Mouse (Mus musculus) left cerebral cortex, postnatal 36 days (tissue): Measurements from ENCODE around the gene Fsip2. TPM values are rescaled to one million over a fixed set of nuclear protein-coding genes. Genes with fewer than 3 reads are reported as not detected.

Experiments used
- DNase-seq, 2 experiments: peaks; one replicate each; pipeline ENCODE4 v3.0.0; 2021 to 2022; ENCODE audit warnings: low spot score in 2 of 2, mixed read lengths in 1 of 2
- intact Hi-C: fragments of 180-260 bp; cut with DNase I; formaldehyde crosslinking; loops from one replicate; pipeline ENCODE4 v1.15.1; 2025
- total RNA-seq, 2 experiments: library from RNA; stranded (reverse); gene quantifications; 2 replicates each; pipeline ENCODE4 v1.2.3; 2021

The Fsip2 gene
- not detected for total RNA-seq

- no peak for DNase-seq
- intact Hi-C loops, result no loop called here
These were observed at the start of gene Fsip2 for GRCm38 (mm10) chr2:82943472-82943871. Gene Fsip2 (plus strand): TSS chr2:82943634.

DNA sequence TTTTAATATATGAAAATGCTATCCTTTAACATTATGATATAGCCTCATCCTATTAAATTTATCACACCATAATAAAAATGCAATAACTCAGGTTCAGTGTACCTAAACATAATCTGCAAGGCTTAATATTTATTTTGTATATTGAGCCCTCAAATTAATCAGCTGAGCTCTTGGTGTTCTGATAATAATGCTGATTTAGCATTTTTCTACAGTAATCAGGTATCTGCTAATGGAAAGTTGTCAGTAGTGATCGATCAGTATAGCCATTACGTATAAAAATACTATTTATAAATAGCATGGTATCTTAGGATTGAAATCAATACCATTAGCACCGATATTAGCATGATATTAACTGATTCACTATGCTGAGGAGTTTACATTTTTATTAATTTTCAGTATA, 20.0 kb downstream of the Fsip2 start:
- no peak for DNase-seq
- intact Hi-C loops, result no loop called here

GRCm38 (mm10) chr2:83025853-83026252, 82.4 kb downstream of the Fsip2 start:
- DNase-seq, result no peak
- intact Hi-C loops, result no loop called here

GRCm38 (mm10) chr2:83052914-83053690, 109.7 kb downstream of the Fsip2 start:
- intact Hi-C loops, result no loop called here
- no peak for DNase-seq
